Mouse (Mus musculus) c-Kit-positive CD71-positive TER-119-negative erythroid progenitor cells, embryonic 14.5 days (primary cell): Measurements from ENCODE around the gene Nelfb.

Experiments
- DNase-seq: peaks from one replicate; pipeline ENCODE4 v3.0.0-alpha.2; 2013; ENCODE audit warnings: low read depth

Gene Nelfb

GRCm38 (mm10) chr2:25176573-25176972 lies 34.7 kb downstream of the Nelfb start:
- DNase-seq, result no peak

GRCm38 (mm10) chr2:25175690-25176078 lies 35.6 kb downstream of the Nelfb start:
- DNase-seq, result no peak

- DNase-seq, result no peak
Measured at GRCm38 (mm10) chr2:25174866-25175689, 36.2 kb downstream of the Nelfb start.

DNA sequence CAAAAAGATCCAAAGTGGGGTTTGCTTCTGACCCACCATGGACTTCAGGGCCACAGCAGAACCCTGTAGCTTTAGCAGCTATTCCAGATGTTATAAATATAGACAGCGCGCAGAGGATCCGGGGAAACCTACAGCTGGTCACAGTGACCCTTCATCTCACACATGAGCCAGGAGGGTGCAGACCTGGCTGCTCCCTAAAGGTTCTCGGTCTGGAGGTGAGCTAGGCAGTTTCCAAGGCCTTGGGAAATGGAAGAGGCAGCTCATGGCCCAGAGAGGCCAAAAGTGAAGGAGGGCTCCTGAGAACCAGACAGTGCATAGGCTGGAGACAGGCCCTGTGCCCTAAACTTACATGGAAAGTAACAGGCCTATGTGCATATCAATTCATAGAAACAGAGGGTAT lies 37.5 kb downstream of the Nelfb start:
- DNase-seq, result no peak

DNA sequence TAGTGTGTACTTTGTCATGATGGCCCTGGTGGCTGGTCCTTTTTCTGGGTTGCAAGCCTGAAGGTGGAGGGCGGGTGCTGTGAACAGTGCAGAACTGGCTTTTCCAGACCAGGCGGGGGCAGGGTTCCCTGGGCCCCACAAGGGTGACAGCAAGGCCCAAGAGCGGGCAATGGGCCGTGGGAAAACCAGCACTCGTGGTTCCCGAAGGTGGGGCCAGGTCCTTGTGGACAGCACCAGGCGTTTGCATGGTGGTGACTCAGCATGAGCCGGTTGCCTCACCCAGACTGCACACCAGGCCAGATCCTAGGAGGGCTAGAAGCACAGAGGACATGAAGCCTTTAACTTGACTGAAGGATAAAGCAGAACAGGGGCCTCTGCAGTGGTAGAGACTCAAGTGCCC lies 38.7 kb downstream of the Nelfb start:
- DNase-seq, result no peak

DNA sequence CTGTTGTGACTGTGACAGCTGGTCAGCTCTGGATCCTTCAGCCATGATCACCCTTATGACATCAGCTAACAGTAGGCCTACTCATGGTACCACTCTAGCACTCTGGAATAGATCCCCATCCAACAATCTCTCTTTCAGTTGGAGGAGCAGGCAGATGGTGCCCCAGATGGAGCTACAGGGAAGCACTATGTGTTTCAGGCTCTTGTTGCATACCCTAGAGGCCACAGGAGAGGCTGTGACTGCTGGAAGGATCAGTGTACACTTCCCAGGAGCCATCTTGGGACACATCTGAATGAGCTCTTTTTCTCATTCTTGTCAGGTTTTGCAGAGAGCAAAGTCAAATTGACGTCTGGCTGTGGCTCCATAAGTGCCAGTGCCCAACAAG lies 39.5 kb downstream of the Nelfb start:
- no peak for DNase-seq

DNA sequence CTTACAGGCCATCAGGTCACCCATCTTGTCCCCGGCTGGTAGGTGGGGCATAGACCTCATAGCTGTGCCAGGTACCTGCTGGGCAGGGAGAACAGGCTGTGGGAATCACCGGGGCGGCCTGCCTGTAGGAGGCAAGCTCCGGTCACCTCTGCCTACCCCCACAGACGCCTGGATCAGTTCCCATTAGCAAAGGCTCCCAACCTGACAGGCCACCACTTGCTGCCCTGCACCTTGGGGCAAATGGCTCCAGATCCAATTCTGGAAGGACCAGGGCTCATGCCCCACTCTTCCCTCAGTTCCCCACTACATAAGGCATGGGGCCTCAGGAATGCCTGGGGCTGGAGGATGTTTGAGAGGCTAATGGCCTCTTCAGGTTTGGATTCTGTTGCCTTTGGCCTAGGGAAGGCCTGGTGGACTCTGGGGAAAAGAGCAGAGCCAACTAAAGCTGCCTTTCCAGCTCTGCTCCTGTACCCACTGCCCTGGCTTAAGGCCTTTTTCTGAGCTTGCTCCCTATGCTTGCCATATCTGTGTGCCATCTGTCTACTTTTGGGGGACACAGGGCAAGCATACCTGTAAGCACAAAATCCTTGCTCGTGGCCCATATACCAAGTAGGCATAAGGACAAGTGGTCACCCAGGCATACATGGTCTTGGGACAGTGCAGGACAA lies 40.1 kb downstream of the Nelfb start:
- DNase-seq, result no peak

GRCm38 (mm10) chr2:25170326-25171100 lies 40.8 kb downstream of the Nelfb start:
- DNase-seq, result no peak

DNA sequence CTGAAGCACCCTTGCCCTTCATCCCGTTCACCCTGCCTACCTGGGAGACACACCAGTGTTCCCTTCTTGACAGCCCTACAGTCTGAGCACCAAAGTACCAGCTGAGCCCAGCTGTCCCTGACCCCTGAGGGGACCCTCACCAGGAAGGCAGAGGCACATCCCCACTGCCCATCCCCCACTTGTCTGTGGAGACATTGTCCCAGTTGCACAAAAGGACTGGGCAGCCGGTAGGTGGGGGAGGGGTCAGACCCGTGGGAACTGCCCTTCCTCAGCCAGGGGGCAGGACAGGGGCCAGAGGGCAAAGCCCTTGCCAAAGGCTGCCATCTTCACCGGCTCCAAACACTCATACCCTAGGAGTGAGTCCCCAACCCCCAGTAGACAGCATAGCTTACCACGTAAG lies 41.5 kb downstream of the Nelfb start:
- no peak for DNase-seq

DNA sequence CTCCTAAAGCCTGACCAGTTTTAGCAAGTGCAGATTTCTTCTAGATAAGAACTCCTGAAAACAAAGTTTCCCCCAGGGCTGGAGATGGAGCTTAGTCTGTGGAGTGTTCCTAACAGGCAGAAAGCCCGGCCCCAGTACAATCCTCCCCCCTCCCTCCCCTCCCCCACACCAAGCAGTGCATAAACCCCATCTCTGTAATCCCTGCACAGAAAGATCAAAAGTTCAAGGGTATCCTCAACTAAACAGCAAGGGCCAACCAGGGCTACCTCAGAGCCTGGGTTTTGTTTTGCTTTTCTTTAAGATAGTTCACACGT lies 42.7 kb downstream of the Nelfb start:
- no peak for DNase-seq

DNA sequence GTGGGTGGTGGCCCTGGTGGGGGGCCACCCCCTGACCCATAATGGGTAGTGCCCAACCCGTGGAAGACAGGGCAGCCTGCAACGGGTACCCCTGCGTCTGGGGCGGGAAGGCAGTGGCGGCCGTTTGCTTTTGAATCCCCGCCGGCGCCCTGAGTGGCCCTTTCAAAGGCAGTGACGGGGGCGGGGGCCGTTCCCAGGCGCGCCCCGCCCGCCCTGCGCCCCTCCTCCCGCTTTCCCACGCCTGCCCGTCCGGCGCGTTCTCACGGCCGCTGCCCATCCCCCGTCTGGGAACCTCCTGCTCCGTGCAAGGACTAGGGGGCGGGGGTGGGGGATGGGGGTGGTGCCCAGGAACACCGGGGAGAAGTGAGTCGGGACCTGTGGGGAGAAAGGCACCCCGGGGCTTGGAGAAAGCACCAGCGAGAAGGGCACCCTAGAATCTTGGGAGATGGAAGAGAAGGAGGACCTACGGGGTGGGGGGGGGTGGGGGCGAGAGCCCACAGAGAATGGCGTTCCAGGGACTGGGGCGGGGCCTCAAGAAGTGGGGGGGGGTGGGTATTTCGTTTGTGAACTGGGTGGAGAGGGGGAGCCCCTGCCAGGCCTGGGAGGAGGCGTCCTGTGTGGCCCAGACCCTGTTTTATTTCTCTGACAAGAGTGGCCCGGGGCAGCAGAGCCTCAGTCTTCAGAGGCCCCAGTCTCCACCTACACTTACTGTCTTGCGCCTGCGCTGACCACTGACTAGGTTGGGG lies 43.2 kb downstream of the Nelfb start:
- peak; percentile 35 for DNase-seq

DNA sequence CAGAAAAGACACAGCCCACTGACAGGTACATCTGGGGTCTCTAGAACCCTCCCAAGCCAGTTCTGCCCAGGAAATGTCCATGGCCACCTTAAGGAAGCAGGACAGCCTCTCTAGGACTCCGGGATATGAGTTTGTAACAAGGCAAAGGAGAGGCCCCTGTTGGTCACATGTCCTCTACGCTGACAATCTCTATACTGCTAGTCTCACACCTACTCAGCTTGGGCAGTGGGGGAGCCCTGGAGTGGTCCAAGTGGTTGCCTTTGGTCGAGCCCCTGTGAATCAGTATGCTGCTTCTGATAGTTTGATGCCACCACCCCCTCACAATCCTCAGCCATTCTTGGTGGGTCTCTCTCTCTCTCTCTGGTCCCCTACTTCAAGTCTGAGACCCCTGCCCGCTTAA lies 43.8 kb downstream of the Nelfb start:
- no peak for DNase-seq

DNA sequence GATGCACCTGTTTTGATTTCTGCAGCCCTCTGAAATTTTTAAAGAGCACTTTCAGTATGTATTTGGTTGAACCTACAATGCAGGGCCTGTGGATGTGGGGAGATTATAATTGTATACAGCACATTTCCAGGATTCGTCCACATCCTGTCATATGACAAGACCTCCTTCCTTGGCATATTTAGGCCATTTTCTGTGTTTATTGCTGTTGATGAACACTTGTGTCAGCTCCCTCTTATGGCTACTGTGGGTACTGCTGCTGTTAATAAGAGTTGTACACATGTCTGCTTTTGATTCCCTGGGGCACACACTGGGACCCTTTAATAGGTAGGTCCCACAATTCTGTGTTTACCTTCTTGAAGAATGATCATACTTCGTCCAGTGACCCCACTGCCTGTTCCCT lies 53.6 kb downstream of the Nelfb start:
- DNase-seq, result peak; percentile 71

GRCm38 (mm10) chr2:25156990-25157389 lies 54.3 kb downstream of the Nelfb start:
- DNase-seq, result no peak

DNA sequence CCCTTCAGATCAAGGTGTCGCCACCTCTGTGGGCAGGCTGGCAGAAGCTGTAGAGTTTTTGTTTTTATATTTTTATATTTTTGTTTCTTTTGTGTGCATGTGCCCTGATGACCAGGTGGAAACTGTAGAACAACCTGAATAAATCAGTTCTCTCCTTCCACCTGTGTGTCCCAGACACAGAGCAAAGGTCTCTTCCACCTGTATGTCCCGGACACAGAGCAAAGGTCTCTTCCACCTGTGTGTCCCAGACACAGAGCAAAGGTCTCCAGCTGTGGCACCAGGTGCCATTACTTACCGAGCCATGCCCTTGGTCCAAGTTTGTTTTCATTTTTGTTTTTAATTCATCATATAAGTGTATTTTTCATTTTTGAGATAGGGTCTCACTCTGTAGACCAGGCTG lies 55.1 kb downstream of the Nelfb start:
- no peak for DNase-seq

- no peak for DNase-seq
Measured at GRCm38 (mm10) chr2:25151280-25151956, 59.9 kb downstream of the Nelfb start.
